Mouse (Mus musculus) kidney, postnatal 10 days (tissue): ENCODE measurements around the gene Dlx4.

ENCODE experiments used
- DNase-seq: peaks from one replicate; pipeline ENCODE4 v3.0.0; 2021; ENCODE audit warnings: mixed read lengths

Gene Dlx4

GRCm38 (mm10) chr11:95142980-95143575 is 3.0 kb downstream of the Dlx4 start:
- DNase-seq: peak; percentile 67

- DNase-seq: no peak
Observed at GRCm38 (mm10) chr11:95142258-95142657, 3.8 kb downstream of the Dlx4 start.

GRCm38 (mm10) chr11:95139871-95140270 is 6.2 kb downstream of the Dlx4 start:
- DNase-seq: no peak

GRCm38 (mm10) chr11:95137281-95137680 is 8.8 kb downstream of the Dlx4 start:
- no peak for DNase-seq

- no peak for DNase-seq
Observed at GRCm38 (mm10) chr11:95133321-95133720, 12.7 kb downstream of the Dlx4 start.

- no peak for DNase-seq
Observed at GRCm38 (mm10) chr11:95130668-95131252, 15.3 kb downstream of the Dlx4 start.

- no peak for DNase-seq
Observed at GRCm38 (mm10) chr11:95128359-95128758, 17.7 kb downstream of the Dlx4 start.

GRCm38 (mm10) chr11:95126272-95127245 is 19.5 kb downstream of the Dlx4 start:
- DNase-seq: peak; percentile 50

- DNase-seq: no peak
Observed at GRCm38 (mm10) chr11:95125366-95125948, 20.6 kb downstream of the Dlx4 start.

- DNase-seq: no peak
Observed at GRCm38 (mm10) chr11:95122100-95122489, 24.0 kb downstream of the Dlx4 start.

- DNase-seq: peak; percentile 40
Observed at GRCm38 (mm10) chr11:95121161-95122099, 24.6 kb downstream of the Dlx4 start.

GRCm38 (mm10) chr11:95120633-95121020 is 25.4 kb downstream of the Dlx4 start:
- DNase-seq: no peak

- DNase-seq: peak; percentile 70
Observed at GRCm38 (mm10) chr11:95119990-95120632, 26.0 kb downstream of the Dlx4 start, which contains the start of gene Dlx3. Gene Dlx3, plus strand, starts transcription at chr11:95120119.

GRCm38 (mm10) chr11:95118505-95118904 is 27.6 kb downstream of the Dlx4 start:
- peak; percentile 87 for DNase-seq

- DNase-seq: peak; percentile 86
Observed at GRCm38 (mm10) chr11:95117030-95117429, 29.0 kb downstream of the Dlx4 start.

GRCm38 (mm10) chr11:95110081-95110480 is 36.0 kb downstream of the Dlx4 start:
- DNase-seq: no peak

- no peak for DNase-seq
Observed at GRCm38 (mm10) chr11:95109000-95109399, 37.1 kb downstream of the Dlx4 start.

- peak; percentile 89 for DNase-seq
Observed at GRCm38 (mm10) chr11:95106440-95107236, 39.4 kb downstream of the Dlx4 start.

- peak; percentile 66 for DNase-seq
Observed at GRCm38 (mm10) chr11:95105274-95105874, 40.7 kb downstream of the Dlx4 start.

GRCm38 (mm10) chr11:95104266-95104665 is 41.8 kb downstream of the Dlx4 start:
- DNase-seq: no peak
